Mouse (Mus musculus) thymus, adult 2 months (tissue): ENCODE results near the gene Abhd12.

Source experiments
- CTCF ChIP-seq: fragments of 200-500 bp; IDR thresholded peaks from 2 replicates; pipeline ENCODE4 v1.5.1; 2012; ENCODE audit warnings: mild to moderate bottlenecking, control low read depth, low read length, moderate library complexity, borderline replicate concordance; ENCODE audit not compliant: control insufficient read depth, poor library complexity, insufficient read depth; ENCODE audit errors: extremely low read depth
- POLR2A ChIP-seq: fragments of 200-500 bp; IDR thresholded peaks from 2 replicates; pipeline ENCODE4 v1.6.1; 2012; ENCODE audit warnings: mild to moderate bottlenecking, low read length, control low read depth, moderate library complexity; ENCODE audit not compliant: control insufficient read depth, poor library complexity, insufficient read depth; ENCODE audit errors: extremely low read depth

DNA sequence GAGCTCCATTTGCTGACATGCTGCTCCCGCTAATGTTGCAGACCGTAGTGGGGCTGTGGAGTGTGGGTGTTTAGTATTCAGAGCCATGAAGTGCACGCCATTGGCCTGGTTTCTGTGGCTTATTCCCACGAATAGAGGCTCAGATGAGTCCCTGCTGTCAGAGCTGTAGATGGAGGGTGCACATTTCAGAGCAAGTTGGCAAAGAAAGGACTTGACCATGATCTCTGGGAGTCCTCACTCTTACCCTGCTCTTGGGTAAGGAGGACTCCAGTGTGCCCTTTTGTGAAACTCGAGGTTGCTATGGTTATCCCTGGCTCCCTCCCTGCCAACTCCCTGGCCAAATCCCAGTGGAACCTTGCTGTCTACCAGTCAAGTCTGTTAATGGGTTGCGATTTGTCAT lies 96.2 kb downstream of the Abhd12 start:
- no peak for TF ChIP-seq CTCF
- no peak for TF ChIP-seq POLR2A
